Mouse (Mus musculus) limb, embryonic 13.5 days (tissue): ENCODE measurements at regions not wholly inside any gene's neighbourhood (a gene's known extent, or its start where the extent isn't known, plus 50 kb on each side); places are given as distances from the start of the nearest gene placed in this dataset.

Experiments used
- ATAC-seq: fragments of 200-750 bp; cut with Nextera tagmentation; 2 replicates; pipeline ENCODE4 v1.8.0; 2017; ENCODE audit warnings: low read depth, moderate number of reproducible peaks, moderate TSS enrichment; ENCODE audit not compliant: low FRiP score
- H3K27ac ChIP-seq: fragments of 300-500 bp; sonication (generic); 2 replicates; pipeline ENCODE4 v1.5.1; 2015; ENCODE audit warnings: inconsistent platforms, mild to moderate bottlenecking, moderate library complexity
- H3K27me3 ChIP-seq: fragments of 300-500 bp; sonication (generic); 2 replicates; pipeline ENCODE4 v1.6.1; 2015; ENCODE audit warnings: mild to moderate bottlenecking, inconsistent platforms
- H3K36me3 ChIP-seq: fragments of 300-500 bp; sonication (generic); 2 replicates; pipeline ENCODE4 v1.6.1; 2015; ENCODE audit warnings: inconsistent platforms, mild to moderate bottlenecking, moderate library complexity
- H3K4me1 ChIP-seq: fragments of 300-500 bp; sonication (generic); 2 replicates; pipeline ENCODE4 v1.6.1; 2015; ENCODE audit warnings: inconsistent platforms
- H3K4me2 ChIP-seq: fragments of 300-500 bp; sonication (generic); replicated peaks from 2 replicates; pipeline ENCODE4 v1.6.1; 2015; ENCODE audit warnings: inconsistent platforms, mild to moderate bottlenecking, moderate library complexity
- H3K4me3 ChIP-seq: fragments of 300-500 bp; sonication (generic); 2 replicates; pipeline ENCODE4 v1.5.1; 2015; ENCODE audit warnings: moderate library complexity, mild to moderate bottlenecking, inconsistent platforms
- H3K9ac ChIP-seq: fragments of 300-500 bp; sonication (generic); 2 replicates; pipeline ENCODE4 v1.6.1; 2015; ENCODE audit warnings: mild to moderate bottlenecking, inconsistent platforms
- H3K9me3 ChIP-seq: fragments of 300-500 bp; sonication (generic); 2 replicates; pipeline ENCODE4 v1.6.1; 2016; ENCODE audit warnings: inconsistent platforms
- WGBS: fragments of 180-500 bp; shearing (Covaris S2); methylation state at CpG from one replicate; pipeline ENCODE4 v1.1.7; 2015; 5-methylcytosine and 5-hydroxymethylcytosine counted together

DNA sequence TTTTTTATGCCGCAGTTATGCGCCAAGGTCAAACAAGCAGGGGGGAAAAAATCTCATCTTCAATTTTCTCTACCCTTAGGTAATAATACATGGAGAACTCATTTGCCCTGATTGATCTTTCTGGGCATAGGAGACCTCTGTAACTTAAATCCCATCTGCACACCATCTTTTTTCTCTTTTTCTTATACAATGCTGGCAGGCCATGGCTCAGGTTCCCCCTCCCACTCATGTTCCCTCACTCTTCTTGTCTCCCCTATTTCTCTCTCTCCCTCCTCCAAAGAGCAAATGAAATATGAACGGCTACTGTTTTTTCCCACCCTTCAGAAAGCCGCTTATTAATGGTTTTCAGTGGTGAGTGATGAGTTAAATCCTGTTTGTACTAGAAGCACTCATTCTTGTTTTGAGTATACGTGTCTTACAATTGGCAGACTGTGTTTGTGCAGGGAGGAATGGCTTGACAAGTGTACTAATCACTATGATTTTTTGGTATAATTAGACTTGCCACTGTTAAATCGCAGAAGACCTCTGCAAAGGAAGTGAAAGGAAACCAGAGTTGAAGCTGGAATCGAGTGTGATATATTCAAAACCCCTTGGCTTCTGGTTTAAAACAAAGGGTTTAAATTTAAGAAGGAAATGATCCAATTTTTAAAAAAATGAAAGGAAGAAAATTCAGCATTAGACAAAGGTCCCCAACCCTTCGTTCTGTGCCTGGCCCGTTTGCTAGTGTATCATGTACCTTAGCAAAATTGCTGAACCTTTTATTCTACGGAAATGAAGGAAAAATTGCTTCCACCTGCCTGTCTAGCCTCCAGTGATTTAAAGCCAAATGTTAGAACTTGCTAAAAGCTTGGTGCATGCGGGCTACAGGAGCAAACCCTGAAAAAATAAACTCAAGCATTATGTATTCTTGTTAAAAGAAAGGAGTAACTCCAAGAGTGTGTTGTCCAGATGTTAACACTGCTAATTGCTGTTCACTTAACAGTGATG lies 336.4 kb downstream of the Phf3 start:
- Histone ChIP-seq H3K27me3 (no peaks in the 10 kb centered on the region), H3K9me3 (no peaks in the 10 kb centered on the region), H3K4me3 (no peak overlapping the region), H3K4me2 (0 out of 2 replicates have a peak overlapping the region, but pooled peaks have one; percentile 14), H3K9ac (no peak overlapping the region), H3K36me3 (no peaks in the 10 kb centered on the region), H3K4me1 (0 out of 2 replicates have a peak, but pooled peaks cover 7% of the 10 kb centered on the region), H3K27ac (no peak overlapping the region)
- no peak for ATAC-seq
- 40% methylated on average over 11 of the region's 11 CpGs for WGBS

DNA sequence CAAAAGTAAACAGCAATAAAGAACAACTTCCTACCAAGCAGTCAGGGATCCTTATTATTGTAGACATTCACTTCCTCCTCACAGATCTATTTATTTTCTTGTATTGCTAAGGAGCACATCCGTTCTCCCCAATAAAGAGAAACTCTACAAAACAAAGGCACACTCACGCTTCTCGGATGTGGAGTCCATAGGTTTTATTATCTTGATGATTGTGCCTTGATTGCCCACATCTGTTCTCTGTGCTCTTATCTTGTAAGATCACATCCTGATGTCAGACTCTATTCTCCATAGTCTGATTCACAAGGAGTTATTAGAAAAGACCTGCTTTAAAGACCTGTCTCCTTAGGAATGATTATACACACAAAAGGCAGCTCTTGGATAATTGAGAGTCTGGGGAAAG lies 356.4 kb downstream of the Phf3 start:
- Histone ChIP-seq H3K27me3 (no peaks in the 10 kb centered on the region), H3K4me2 (no peak overlapping the region), H3K9ac (no peak overlapping the region), H3K4me1 (no peaks in the 10 kb centered on the region), H3K4me3 (no peak overlapping the region), H3K36me3 (no peaks in the 10 kb centered on the region), H3K9me3 (no peaks in the 10 kb centered on the region), H3K27ac (no peak overlapping the region)
- no peak for ATAC-seq
- 61% methylated on average over 3 of the region's 3 CpGs for WGBS

DNA sequence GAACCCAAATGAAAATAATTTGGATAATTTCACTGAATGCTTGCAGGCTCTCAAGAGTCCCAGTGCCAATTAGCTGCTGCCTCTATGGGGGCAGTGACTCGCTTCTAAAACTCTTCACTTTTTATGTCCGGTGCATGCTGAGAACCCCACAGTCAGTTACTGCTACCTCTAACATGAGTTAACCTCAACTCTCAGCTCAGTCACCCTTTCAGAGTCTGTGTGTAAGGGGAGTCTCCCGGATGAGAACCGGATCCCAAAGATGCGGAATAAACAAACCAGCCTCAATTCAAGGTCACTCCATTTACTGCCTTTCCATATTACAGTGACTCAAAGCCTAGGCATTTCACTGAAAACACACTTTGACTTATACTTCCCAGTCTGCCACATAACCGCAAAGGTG lies 357.9 kb downstream of the Phf3 start:
- H3K36me3 ChIP-seq, result no peaks in the 10 kb centered on the region
- no peaks in the 10 kb centered on the region for H3K27me3 ChIP-seq
- H3K9me3 ChIP-seq, result no peaks in the 10 kb centered on the region
- no peaks in the 10 kb centered on the region for H3K4me1 ChIP-seq
- H3K9ac ChIP-seq, result no peak overlapping the region
- no peak for ATAC-seq
- WGBS, result 83% methylated on average over 6 of the region's 6 CpGs
- H3K4me2 ChIP-seq, result no peak overlapping the region
- no peak overlapping the region for H3K4me3 ChIP-seq
- no peak overlapping the region for H3K27ac ChIP-seq

DNA sequence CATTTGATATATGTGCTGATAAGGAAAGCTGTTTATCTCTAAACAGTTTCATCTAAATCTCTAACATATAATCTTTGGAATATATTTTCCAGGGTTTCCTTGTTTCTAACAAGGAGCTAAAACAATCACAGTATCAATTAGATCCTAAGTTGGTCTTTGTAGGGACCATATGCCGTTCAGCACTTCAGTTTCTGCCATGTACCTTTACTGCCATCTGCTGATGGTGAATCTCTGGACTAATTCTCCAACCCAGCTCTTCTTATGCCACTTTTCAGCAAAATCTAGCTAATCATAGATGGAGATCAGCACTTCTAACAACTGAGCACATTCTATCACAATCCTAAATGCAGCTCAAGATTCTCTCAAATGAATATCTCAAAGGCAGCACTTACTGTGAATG lies 370.5 kb downstream of the Phf3 start:
- 36% methylated on average over 1 of the region's 1 CpGs for WGBS
- ATAC-seq, result no peak

DNA sequence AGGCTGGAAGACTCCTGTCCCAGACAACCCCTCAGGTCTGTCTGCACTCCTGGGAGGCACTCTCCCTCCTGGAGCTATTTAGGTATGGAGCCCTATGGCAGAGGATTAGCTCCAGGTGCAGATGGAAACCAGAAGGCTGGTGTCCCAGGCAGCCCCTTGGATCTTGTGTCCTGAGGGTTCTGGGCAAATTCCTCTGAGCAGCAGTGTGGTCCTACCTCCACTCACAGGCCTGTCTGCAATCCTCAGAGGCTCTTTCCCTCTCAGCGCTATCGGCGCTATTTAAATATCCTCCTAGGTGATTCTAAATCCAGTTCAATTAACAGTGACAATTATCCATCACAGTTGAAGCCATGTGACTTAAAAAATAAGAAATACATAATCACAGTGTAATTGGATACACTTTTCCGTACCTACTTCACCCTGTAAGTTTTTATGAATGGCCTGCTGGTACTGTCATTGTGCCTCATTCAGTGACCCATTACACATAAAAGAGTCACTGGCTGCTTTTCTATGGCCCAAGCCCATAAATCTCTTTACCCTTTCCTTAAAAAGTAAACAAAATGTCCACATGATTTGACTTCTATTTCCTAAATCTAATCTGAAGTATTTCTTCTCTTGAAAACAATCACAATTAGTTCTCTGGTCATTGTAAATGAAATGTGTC lies 413.3 kb downstream of the Phf3 start:
- no peaks in the 10 kb centered on the region for H3K4me1 ChIP-seq
- no peaks in the 10 kb centered on the region for H3K27me3 ChIP-seq
- no peak overlapping the region for H3K9ac ChIP-seq
- H3K4me2 ChIP-seq, result no peak overlapping the region
- H3K36me3 ChIP-seq, result no peaks in the 10 kb centered on the region
- H3K4me3 ChIP-seq, result no peak overlapping the region
- H3K27ac ChIP-seq, result no peak overlapping the region
- no peak for ATAC-seq
- no peaks in the 10 kb centered on the region for H3K9me3 ChIP-seq
- WGBS, result 77% methylated on average over 4 of the region's 4 CpGs

More for the DNA sequence above, 370.5 kb downstream of the Phf3 start:
- no peaks in the 10 kb centered on the region for H3K9me3 ChIP-seq
- no peaks in the 10 kb centered on the region for H3K27me3 ChIP-seq
- H3K4me3 ChIP-seq, result no peak overlapping the region
- no peak overlapping the region for H3K9ac ChIP-seq
- H3K4me1 ChIP-seq, result no peaks in the 10 kb centered on the region
- H3K36me3 ChIP-seq, result no peaks in the 10 kb centered on the region
- H3K27ac ChIP-seq, result no peak overlapping the region
- H3K4me2 ChIP-seq, result no peak overlapping the region

DNA sequence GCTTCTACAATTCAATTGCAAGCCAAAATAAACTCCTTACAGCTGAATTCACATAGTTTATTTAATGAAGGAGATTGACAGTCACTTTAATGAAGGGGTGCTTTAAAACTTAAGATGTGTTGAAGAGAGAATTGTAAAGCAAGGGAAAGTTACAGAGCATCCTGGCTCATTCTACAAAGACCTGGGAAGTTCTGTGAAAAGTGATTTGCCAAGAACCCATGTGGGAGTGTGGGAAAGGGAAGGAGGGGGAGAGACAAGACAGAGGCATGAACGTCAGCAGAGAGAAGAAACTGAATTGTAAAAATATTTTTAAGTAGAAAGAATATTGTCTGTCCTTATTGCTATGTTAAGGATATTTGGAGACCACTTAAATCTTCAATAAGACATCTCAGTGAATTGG lies 435.8 kb downstream of the Phf3 start:
- Histone ChIP-seq H3K9ac (no peak overlapping the region), H3K4me2 (no peak overlapping the region), H3K4me1 (no peaks in the 10 kb centered on the region), H3K27ac (no peak overlapping the region), H3K4me3 (no peak overlapping the region), H3K9me3 (no peaks in the 10 kb centered on the region), H3K36me3 (no peaks in the 10 kb centered on the region), H3K27me3 (no peaks in the 10 kb centered on the region)
- no peak for ATAC-seq
- WGBS, result 61% methylated on average over 1 of the region's 1 CpGs

DNA sequence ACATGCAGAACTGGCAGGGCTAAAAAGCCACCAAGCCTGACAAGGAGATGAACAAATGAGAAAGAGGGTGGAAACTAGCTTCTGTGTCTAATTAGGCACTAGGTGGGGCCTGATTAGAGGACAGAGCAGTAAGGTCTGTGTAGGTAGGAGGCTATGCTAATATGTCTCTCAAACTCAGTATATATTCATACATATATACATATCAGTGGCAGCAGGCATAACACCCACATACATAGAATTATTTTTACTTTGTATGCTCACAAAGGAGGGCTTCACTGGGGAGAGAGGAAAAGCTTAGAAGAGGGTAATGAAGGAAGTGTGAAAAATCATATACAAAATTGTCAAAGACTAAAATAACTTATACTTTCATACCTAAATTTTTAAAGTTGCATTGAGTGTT lies 457.1 kb downstream of the Phf3 start:
- Histone ChIP-seq H3K4me1 (no peaks in the 10 kb centered on the region), H3K9ac (no peak overlapping the region), H3K9me3 (no peaks in the 10 kb centered on the region), H3K4me2 (no peak overlapping the region), H3K27me3 (no peaks in the 10 kb centered on the region), H3K36me3 (no peaks in the 10 kb centered on the region), H3K4me3 (no peak overlapping the region), H3K27ac (no peak overlapping the region)
- ATAC-seq, result no peak

DNA sequence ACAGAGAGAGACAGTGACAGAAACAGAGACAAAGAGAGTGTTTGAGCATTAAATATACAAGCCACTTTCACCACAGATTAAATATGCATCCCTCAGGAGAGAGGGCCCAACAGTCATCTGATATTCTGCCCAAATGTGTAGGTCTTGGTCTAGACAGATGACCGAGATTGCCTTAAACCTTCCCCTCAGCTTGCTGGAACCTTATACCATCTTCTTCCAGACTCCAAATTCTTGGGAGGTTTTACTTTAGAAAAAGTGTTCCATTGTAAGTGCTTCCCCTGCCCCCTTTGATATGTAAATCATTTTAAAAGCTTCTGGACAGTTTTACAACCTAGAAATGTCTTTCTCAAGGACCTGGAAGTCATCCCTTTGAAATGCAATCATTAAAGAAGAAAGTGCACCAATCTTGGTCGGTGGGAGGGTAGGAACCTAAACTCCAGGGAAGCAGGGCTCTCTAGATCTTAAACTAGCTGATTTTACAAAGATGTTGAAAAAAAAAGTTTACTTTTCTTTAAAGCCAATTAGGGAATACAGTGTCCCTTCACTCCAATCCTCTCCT lies 458.8 kb downstream of the Phf3 start:
- H3K27ac ChIP-seq, result no peak overlapping the region
- no peak for ATAC-seq
- no peaks in the 10 kb centered on the region for H3K4me1 ChIP-seq
- no peak overlapping the region for H3K4me3 ChIP-seq
- no peak overlapping the region for H3K9ac ChIP-seq
- no peaks in the 10 kb centered on the region for H3K36me3 ChIP-seq
- 9% methylated on average over 2 of the region's 2 CpGs for WGBS
- no peaks in the 10 kb centered on the region for H3K9me3 ChIP-seq
- no peaks in the 10 kb centered on the region for H3K27me3 ChIP-seq
- no peak overlapping the region for H3K4me2 ChIP-seq
